1 mouse cellular context compared by ENCODE assay signal in genomic region chr17:27506362-27506761, GRCm38 (mm10).
TF ChIP-seq lines count a peak whose summit lies in the region.

No protein-coding gene starts in this region.

TF ChIP-seq in myocyte, 11 proteins besides CTCF, POLR2A, EP300 and RAD21:
- TF ChIP-seq REST (IDR thresholded peaks at IDR 0.05; ENCODE audit: insufficient read depth, insufficient read length) (peak; percentile 54), TCF12 (IDR thresholded peaks at IDR 0.05; ENCODE audit: insufficient read depth, poor library complexity, severe bottlenecking) (no peak)
